Mouse (Mus musculus): Measurements from ENCODE around the gene Usp54.
"Not testable (repeated sequence)": the region's sequence is repeated elsewhere in the genome, so short reads cannot be mapped to it uniquely, and the experiment has no call there.

The Usp54 gene

GRCm38 (mm10) chr14:20621903-20622302 lies 19.0 kb downstream of the Usp54 start:
- in situ Hi-C loops (cut with MboI; ENCODE audit: low pct_unique_long_range_greater_than_20kb in 1 of 2, low sequenced_read_pairs in 2 of 2, unreplicated experiment in 1 of 2) = no loop called here

GRCm38 (mm10) chr14:20619131-20619530 lies 21.7 kb downstream of the Usp54 start:
- in situ Hi-C loops (cut with MboI; ENCODE audit: low pct_unique_long_range_greater_than_20kb in 1 of 2, low sequenced_read_pairs in 2 of 2, unreplicated experiment in 1 of 2) = no loop called here

- in situ Hi-C loops (cut with MboI; ENCODE audit: low pct_unique_long_range_greater_than_20kb in 1 of 2, low sequenced_read_pairs in 2 of 2, unreplicated experiment in 1 of 2) = no loop called here
Observed at GRCm38 (mm10) chr14:20618211-20618610, 22.7 kb downstream of the Usp54 start.

- in situ Hi-C loops (cut with MboI; ENCODE audit: low pct_unique_long_range_greater_than_20kb in 1 of 2, low sequenced_read_pairs in 2 of 2, unreplicated experiment in 1 of 2) = no loop called here
Observed at GRCm38 (mm10) chr14:20616421-20616820, 24.4 kb downstream of the Usp54 start.

- in situ Hi-C loops (cut with MboI; ENCODE audit: low pct_unique_long_range_greater_than_20kb in 1 of 2, low sequenced_read_pairs in 2 of 2, unreplicated experiment in 1 of 2) = no loop called here
Observed at GRCm38 (mm10) chr14:20615075-20615474, 25.8 kb downstream of the Usp54 start.

- in situ Hi-C loops (cut with MboI; ENCODE audit: low pct_unique_long_range_greater_than_20kb in 1 of 2, low sequenced_read_pairs in 2 of 2, unreplicated experiment in 1 of 2) = no loop called here
Observed at GRCm38 (mm10) chr14:20612820-20613219, 28.0 kb downstream of the Usp54 start.

GRCm38 (mm10) chr14:20610146-20610545 lies 30.7 kb downstream of the Usp54 start:
- in situ Hi-C loops (cut with MboI; ENCODE audit: low pct_unique_long_range_greater_than_20kb in 1 of 2, low sequenced_read_pairs in 2 of 2, unreplicated experiment in 1 of 2) = no loop called here

GRCm38 (mm10) chr14:20609519-20609918 lies 31.3 kb downstream of the Usp54 start:
- in situ Hi-C loops (cut with MboI; ENCODE audit: low pct_unique_long_range_greater_than_20kb in 1 of 2, low sequenced_read_pairs in 2 of 2, unreplicated experiment in 1 of 2) = no loop called here

- in situ Hi-C loops (cut with MboI; ENCODE audit: low pct_unique_long_range_greater_than_20kb in 1 of 2, low sequenced_read_pairs in 2 of 2, unreplicated experiment in 1 of 2) = no loop called here
Observed at GRCm38 (mm10) chr14:20607396-20608126, 33.3 kb downstream of the Usp54 start.

- in situ Hi-C loops (cut with MboI; ENCODE audit: low pct_unique_long_range_greater_than_20kb in 1 of 2, low sequenced_read_pairs in 2 of 2, unreplicated experiment in 1 of 2) = no loop called here
Observed at GRCm38 (mm10) chr14:20601287-20601686, 39.6 kb downstream of the Usp54 start.

GRCm38 (mm10) chr14:20600203-20600602 lies 40.7 kb downstream of the Usp54 start:
- in situ Hi-C loops (cut with MboI; ENCODE audit: low pct_unique_long_range_greater_than_20kb in 1 of 2, low sequenced_read_pairs in 2 of 2, unreplicated experiment in 1 of 2) = no loop called here

- in situ Hi-C loops (cut with MboI; ENCODE audit: low pct_unique_long_range_greater_than_20kb in 1 of 2, low sequenced_read_pairs in 2 of 2, unreplicated experiment in 1 of 2) = no loop called here
Observed at GRCm38 (mm10) chr14:20599542-20599941, 41.3 kb downstream of the Usp54 start.

GRCm38 (mm10) chr14:20595781-20596180 lies 45.1 kb downstream of the Usp54 start:
- in situ Hi-C loops (cut with MboI; ENCODE audit: low pct_unique_long_range_greater_than_20kb in 1 of 2, low sequenced_read_pairs in 2 of 2, unreplicated experiment in 1 of 2) = no loop called here

- in situ Hi-C loops (cut with MboI; ENCODE audit: low pct_unique_long_range_greater_than_20kb in 1 of 2, low sequenced_read_pairs in 2 of 2, unreplicated experiment in 1 of 2) = loop anchor here in 1 of 2 experiments (5.0 kb wide), 1 partner anchor 70 kb away; the partner anchor contains the start of gene Myoz1
Observed at GRCm38 (mm10) chr14:20587458-20587857, 53.4 kb downstream of the Usp54 start.

GRCm38 (mm10) chr14:20578822-20579407 lies 61.9 kb downstream of the Usp54 start:
- in situ Hi-C loops (cut with MboI; ENCODE audit: low pct_unique_long_range_greater_than_20kb in 1 of 2, low sequenced_read_pairs in 2 of 2, unreplicated experiment in 1 of 2) = loop anchor here in 1 of 2 experiments (5.0 kb wide), 1 partner anchor 93 kb away; the partner anchor contains the start of gene Sec24c

GRCm38 (mm10) chr14:20576179-20576578 lies 64.7 kb downstream of the Usp54 start:
- in situ Hi-C loops (cut with MboI; ENCODE audit: low pct_unique_long_range_greater_than_20kb in 1 of 2, low sequenced_read_pairs in 2 of 2, unreplicated experiment in 1 of 2) = loop anchor here in 1 of 2 experiments (5.0 kb wide), 1 partner anchor 96 kb away; the partner anchor contains the start of gene Sec24c

- in situ Hi-C loops (cut with MboI; ENCODE audit: low pct_unique_long_range_greater_than_20kb in 1 of 2, low sequenced_read_pairs in 2 of 2, unreplicated experiment in 1 of 2) = not testable (repeated sequence)
Observed at GRCm38 (mm10) chr14:20573196-20573595, 67.7 kb downstream of the Usp54 start.

GRCm38 (mm10) chr14:20565256-20566021 lies 75.4 kb downstream of the Usp54 start:
- in situ Hi-C loops (cut with MboI; ENCODE audit: low pct_unique_long_range_greater_than_20kb in 1 of 2, low sequenced_read_pairs in 2 of 2, unreplicated experiment in 1 of 2) = no loop called here

GRCm38 (mm10) chr14:20564692-20565091 lies 76.2 kb downstream of the Usp54 start:
- in situ Hi-C loops (cut with MboI; ENCODE audit: low pct_unique_long_range_greater_than_20kb in 1 of 2, low sequenced_read_pairs in 2 of 2, unreplicated experiment in 1 of 2) = no loop called here
